Mouse (Mus musculus) regulatory T cell (primary cell): ENCODE results near the gene Pum1.
"Not testable (repeated sequence)": the region's sequence is repeated elsewhere in the genome, so short reads cannot be mapped to it uniquely, and the experiment has no call there.

ENCODE experiments used
- in situ Hi-C: fragments of 300-600 bp; cut with MboI, MseI; formaldehyde crosslinking; loops from one replicate; pipeline ENCODE4 v1.15.1; 2025; ENCODE audit warnings: high pct_unique_total_duplicates

Pum1 gene

GRCm38 (mm10) chr4:130668541-130668940 lies 5.4 kb downstream of the Pum1 start:
- in situ Hi-C loops: no loop called here

- in situ Hi-C loops: no loop called here
Measured at GRCm38 (mm10) chr4:130668991-130669390, 5.9 kb downstream of the Pum1 start.

- in situ Hi-C loops: not testable (repeated sequence)
Measured at GRCm38 (mm10) chr4:130670023-130670422, 6.9 kb downstream of the Pum1 start.

GRCm38 (mm10) chr4:130671079-130671845 lies 8.1 kb downstream of the Pum1 start:
- in situ Hi-C loops: no loop called here

DNA sequence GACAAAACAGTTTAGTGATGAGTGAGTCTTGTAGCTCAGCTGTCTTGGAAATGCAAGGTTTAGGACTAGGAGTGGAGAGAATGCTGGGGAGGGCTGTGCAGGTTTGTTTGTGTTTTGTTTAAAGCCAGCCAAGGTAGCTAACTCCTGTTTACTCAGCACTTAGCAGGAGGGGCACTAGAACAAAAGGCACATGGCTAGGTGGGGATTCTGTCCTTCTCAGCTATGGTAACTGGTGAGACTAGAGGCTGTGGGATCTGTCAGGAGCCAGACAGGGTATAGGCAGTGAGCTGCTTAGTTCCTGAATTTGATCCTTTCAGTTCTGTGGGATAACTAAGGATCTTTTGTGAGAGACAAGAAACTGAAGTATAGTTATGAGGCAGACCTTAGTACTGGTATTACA lies 9.0 kb downstream of the Pum1 start:
- in situ Hi-C loops: no loop called here

DNA sequence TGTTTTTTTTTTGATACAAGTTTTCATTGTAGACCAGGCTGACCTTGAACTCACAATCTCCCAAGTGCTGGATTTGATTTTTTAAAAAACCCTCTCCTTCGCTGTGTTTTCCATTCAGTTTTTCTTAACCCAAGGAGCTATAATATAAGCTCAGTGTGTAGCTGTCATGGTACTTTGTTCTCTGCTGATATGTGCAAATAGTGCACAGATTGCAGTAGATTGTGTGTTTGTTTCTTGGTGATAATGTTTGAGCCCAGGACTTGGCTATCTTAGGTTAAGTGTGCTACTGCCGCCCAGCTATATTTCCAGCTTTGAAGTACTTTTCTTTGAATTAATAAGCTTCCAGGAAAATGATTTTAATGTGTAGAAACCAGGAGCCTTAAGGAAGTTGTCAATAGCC lies 13.6 kb downstream of the Pum1 start:
- in situ Hi-C loops: no loop called here

DNA sequence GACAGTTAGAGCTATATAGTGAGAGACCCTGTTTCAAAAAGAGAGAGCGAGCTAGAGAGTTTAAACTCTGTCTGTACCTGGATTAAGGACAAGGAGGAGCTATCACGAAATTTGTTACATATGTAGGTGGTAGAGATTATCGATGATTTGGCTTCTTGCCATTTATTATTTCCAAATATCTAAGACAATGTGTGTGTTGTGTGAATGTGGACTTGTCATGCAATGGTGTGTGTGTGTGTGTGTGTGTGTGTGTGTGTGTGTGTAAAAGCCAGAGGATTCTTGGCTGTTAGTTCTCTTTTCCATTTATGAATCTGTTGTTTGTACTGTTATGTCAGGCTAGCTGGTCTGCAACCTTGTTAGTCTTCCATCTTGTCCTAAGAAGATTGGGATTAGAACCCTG lies 15.0 kb downstream of the Pum1 start:
- in situ Hi-C loops: no loop called here

- in situ Hi-C loops: no loop called here
Measured at GRCm38 (mm10) chr4:130680676-130681075, 17.6 kb downstream of the Pum1 start.

GRCm38 (mm10) chr4:130683051-130683450 lies 19.9 kb downstream of the Pum1 start:
- in situ Hi-C loops: not testable (repeated sequence)

GRCm38 (mm10) chr4:130693936-130694335 lies 30.8 kb downstream of the Pum1 start:
- in situ Hi-C loops: no loop called here

DNA sequence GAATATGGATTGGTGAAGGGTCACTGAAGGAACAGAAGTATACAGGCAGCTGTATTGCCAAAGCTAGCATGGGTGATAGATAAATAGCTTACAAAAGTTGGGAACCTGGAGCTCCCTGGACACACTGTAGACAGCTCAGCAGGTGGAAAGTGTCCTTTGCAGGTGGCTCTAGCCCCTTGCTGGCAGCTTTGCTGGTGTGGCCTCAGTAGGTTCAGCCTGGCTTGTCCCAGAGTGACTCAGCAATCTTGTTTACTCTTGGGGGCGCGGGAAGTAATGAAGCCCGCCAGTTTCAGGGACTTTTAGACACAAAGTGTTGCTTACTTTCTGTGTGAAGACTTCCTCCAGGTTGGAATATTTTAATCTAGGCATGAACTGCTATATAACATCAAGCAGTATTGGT lies 31.9 kb downstream of the Pum1 start:
- in situ Hi-C loops: no loop called here

GRCm38 (mm10) chr4:130701061-130701460 lies 37.9 kb downstream of the Pum1 start:
- in situ Hi-C loops: no loop called here

DNA sequence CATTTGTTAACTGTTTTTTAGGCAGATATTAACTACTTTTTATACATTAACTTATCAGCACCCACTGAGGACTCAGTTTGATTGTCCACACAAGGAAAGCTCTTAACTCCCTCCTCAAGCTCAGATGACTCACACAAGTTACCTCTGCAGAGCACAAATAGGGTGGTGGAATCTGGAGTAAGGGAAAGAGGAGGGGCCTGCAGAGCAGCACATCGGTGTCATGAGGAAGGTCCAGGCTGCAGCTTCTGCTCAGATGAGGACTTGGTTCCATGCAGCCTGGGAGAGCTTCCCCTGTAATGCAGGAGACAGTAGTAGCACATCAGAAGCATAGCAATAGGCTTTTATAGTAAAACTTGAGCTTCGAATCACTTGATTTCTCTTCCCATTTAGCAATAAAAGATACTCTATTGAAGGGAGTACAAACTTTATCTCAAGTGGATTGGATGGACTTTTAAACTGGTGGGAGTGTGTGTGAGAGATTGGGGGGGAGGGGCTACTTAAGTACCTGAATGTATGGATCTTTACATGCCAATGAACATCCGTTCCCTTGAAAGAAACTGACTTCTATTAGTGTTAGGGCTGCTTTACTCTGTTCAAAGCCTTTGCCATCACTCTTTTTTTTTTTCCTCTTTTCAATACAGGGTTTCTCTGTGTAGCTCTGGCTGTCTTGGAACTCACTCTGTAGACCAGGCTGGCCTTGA lies 39.9 kb downstream of the Pum1 start:
- in situ Hi-C loops: no loop called here

- in situ Hi-C loops: no loop called here
Measured at GRCm38 (mm10) chr4:130703601-130704000, 40.5 kb downstream of the Pum1 start.

DNA sequence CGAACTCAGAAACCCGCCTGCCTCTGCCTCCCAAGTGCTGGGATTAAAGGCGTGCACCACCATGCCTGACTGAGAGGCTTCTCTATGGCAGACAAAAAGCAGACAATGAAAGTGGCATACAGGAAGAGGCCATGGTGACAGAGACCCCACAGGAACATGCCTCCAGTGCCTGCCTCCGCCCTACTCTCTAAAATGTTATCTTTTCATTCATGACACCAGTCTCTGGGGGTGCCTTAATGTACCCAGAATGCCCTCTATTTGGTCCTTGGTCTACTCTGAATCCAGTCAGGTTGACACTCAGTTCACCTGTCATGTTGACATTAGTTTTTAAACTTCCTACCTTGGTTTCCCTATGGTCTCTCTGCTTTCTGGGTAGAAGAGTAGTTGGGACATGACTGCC lies 41.5 kb downstream of the Pum1 start:
- in situ Hi-C loops: no loop called here

- in situ Hi-C loops: no loop called here
Measured at GRCm38 (mm10) chr4:130706215-130707000, 43.3 kb downstream of the Pum1 start.

- in situ Hi-C loops: no loop called here
Measured at GRCm38 (mm10) chr4:130711353-130711848, 48.3 kb downstream of the Pum1 start.

DNA sequence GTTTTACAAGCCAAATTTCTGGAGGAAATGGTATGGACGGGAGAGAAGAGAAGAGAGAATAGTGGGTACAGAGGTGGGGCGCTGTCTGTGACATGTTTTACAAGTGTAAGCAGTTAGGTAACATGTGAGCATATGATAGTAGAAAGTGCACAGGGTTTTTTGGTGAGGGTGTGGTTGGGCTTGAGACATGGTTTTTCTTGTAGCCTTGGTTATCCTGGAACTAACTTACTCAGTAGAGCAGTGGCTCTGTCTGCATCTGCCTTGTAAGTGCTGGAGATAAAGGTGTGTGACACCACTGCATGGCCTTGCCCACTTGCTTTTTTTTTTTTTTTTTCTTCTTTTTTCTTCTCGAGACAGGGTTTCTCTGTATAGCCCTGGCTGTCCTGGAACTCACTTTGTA lies 49.2 kb downstream of the Pum1 start:
- in situ Hi-C loops: no loop called here

- in situ Hi-C loops: no loop called here
Measured at GRCm38 (mm10) chr4:130713430-130713829, 50.3 kb downstream of the Pum1 start.

DNA sequence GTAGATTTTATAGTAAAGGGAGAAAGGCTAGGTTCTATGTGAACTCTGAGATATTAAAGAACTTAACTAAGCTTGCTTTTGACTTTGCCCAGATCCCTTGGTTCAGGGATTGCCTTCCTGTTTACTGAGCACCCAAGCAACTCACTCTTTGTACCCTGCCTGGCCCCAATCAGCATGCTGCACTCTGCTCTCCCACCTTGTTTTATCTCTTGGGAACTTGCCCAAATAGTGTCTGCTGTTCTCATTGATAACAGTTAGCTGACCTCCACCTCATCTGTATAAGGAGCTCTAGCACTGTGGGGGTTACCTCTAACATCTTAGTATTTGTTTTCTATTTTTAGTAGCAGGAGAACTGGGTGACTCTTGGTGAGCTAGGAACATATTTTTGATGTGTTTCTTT lies 52.0 kb downstream of the Pum1 start:
- in situ Hi-C loops: no loop called here

DNA sequence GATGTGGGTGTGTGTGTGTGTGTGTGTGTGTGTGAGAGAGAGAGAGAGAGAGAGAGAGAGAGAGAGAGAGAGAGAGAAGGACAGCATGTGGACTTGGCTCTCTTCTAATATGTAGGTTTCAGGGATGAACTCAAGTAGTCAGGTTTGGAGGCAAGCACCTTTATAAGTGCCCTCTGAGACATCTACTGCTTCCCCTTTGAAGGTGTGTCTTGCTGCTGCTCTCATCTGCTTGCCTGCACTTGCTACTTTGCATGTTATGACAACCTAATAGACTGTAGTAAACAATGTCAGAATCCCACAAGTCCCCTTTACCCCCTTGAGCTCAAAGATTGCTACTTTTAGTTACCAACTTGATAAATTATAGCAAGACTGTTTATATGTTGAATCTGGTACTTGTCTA lies 52.5 kb downstream of the Pum1 start:
- in situ Hi-C loops: no loop called here

GRCm38 (mm10) chr4:130719348-130719747 lies 56.2 kb downstream of the Pum1 start:
- in situ Hi-C loops: no loop called here
